Mouse (Mus musculus) CH12.LX (cell line): ENCODE measurements around the gene Scpep1. TPM values are rescaled to one million over a fixed set of nuclear protein-coding genes. Genes with fewer than 3 reads are reported as not detected.

Experiments used
- DNase-seq: peaks from one replicate; pipeline ENCODE4 v3.0.0-alpha.2; 2013; ENCODE audit errors: extremely low read depth
- H3K27ac ChIP-seq: 2 replicates; pipeline ENCODE4 v1.5.1; 2012; ENCODE audit warnings: low read depth, mild to moderate bottlenecking, control low read depth, moderate library complexity; ENCODE audit not compliant: insufficient read depth
- H3K27me3 ChIP-seq: replicated peaks from 2 replicates; pipeline ENCODE3; 2012; ENCODE audit warnings: inconsistent platforms
- H3K36me3 ChIP-seq, 2 experiments: replicated peaks in 1 of 2; 2 replicates each; pipeline versions ENCODE3 to v1.6.1; 2012; ENCODE audit warnings: inconsistent platforms in 1 of 2, low read length in 1 of 2, mild to moderate bottlenecking in 1 of 2, mixed read lengths in 1 of 2, moderate library complexity in 1 of 2; ENCODE audit not compliant: control insufficient read depth in 1 of 2, insufficient read depth in 1 of 2
- H3K4me1 ChIP-seq, 2 experiments: 2 replicates each; pipeline ENCODE4 v1.6.1; 2012; ENCODE audit warnings: inconsistent platforms in 1 of 2, moderate library complexity in 1 of 2; ENCODE audit not compliant: insufficient read depth in 2 of 2, control insufficient read depth in 1 of 2
- H3K4me2 ChIP-seq: 2 replicates; pipeline ENCODE4 v1.6.1; 2012; ENCODE audit warnings: low read depth, mild to moderate bottlenecking, control low read depth; ENCODE audit not compliant: poor library complexity, insufficient read depth, severe bottlenecking
- H3K4me3 ChIP-seq, 3 experiments: fragments of 150-350 bp in 1 of 3; sonication (generic) in 1 of 3; replicated peaks in 1 of 3; 2 replicates each; pipeline versions ENCODE3 to v1.5.1; 2011 to 2012; ENCODE audit warnings: low read depth in 2 of 3, low read length in 2 of 3, mild to moderate bottlenecking in 2 of 3, moderate library complexity in 2 of 3, control low read depth in 1 of 3, improper control_type of control experiment in 1 of 3, inconsistent platforms in 1 of 3, mixed read lengths in 1 of 3; ENCODE audit not compliant: poor library complexity in 1 of 3
- H3K79me2 ChIP-seq: replicated peaks from 2 replicates; pipeline ENCODE4 v1.6.1; 2012; ENCODE audit warnings: mild to moderate bottlenecking, moderate library complexity; ENCODE audit not compliant: control insufficient read depth, poor library complexity, insufficient read depth, severe bottlenecking; ENCODE audit errors: extremely low read depth
- H3K9ac ChIP-seq: 2 replicates; pipeline ENCODE4 v1.6.1; 2012; ENCODE audit warnings: low read depth, mild to moderate bottlenecking, control low read depth, moderate library complexity; ENCODE audit not compliant: insufficient read depth
- H3K9me3 ChIP-seq: replicated peaks from 2 replicates; pipeline ENCODE3; 2012; ENCODE audit warnings: low read length, inconsistent platforms, mixed read lengths
- BHLHE40 ChIP-seq: IDR thresholded peaks from 2 replicates; pipeline ENCODE4 v1.6.1; 2011; ENCODE audit warnings: mild to moderate bottlenecking, low read depth, low read length, improper control_type of control experiment
- CHD1 ChIP-seq: IDR thresholded peaks from 2 replicates; pipeline ENCODE4 v1.6.1; 2012; ENCODE audit warnings: low read depth, low read length, improper control_type of control experiment, inconsistent platforms
- CHD2 ChIP-seq: IDR thresholded peaks from 2 replicates; pipeline ENCODE4 v1.6.1; 2011; ENCODE audit warnings: low read length, improper control_type of control experiment
- CTCF ChIP-seq, 2 experiments: IDR thresholded peaks in 1 of 2; conservative IDR thresholded peaks in 1 of 2; 2 replicates each; pipeline ENCODE4 v1.5.1; 2011 to 2012; ENCODE audit warnings: low read depth in 2 of 2, low read length in 2 of 2, improper control_type of control experiment in 1 of 2, inconsistent platforms in 1 of 2, mild to moderate bottlenecking in 1 of 2, moderate library complexity in 1 of 2
- E2F4 ChIP-seq: IDR thresholded peaks from 2 replicates; pipeline ENCODE4 v1.6.1; 2011; ENCODE audit warnings: low read depth, low read length, improper control_type of control experiment; ENCODE audit not compliant: insufficient replicate concordance
- ELF1 ChIP-seq: IDR thresholded peaks from 2 replicates; pipeline ENCODE4 v1.6.1; 2014; ENCODE audit warnings: low read depth, mild to moderate bottlenecking, inconsistent platforms, low read length, improper control_type of control experiment
- ETS1 ChIP-seq: conservative IDR thresholded peaks from 2 replicates; pipeline ENCODE4 v1.6.1; 2012; ENCODE audit warnings: low read depth, mild to moderate bottlenecking, inconsistent platforms, low read length, improper control_type of control experiment, moderate library complexity
- HCFC1 ChIP-seq: IDR thresholded peaks from 2 replicates; pipeline ENCODE4 v1.6.1; 2012; ENCODE audit warnings: low read depth, mild to moderate bottlenecking, inconsistent platforms, low read length, improper control_type of control experiment
- IRF4 ChIP-seq: IDR thresholded peaks from 2 replicates; pipeline ENCODE4 v1.6.1; 2014; ENCODE audit warnings: low read depth, mild to moderate bottlenecking, inconsistent platforms, low read length, improper control_type of control experiment
- JUN ChIP-seq: IDR thresholded peaks from 2 replicates; pipeline ENCODE4 v1.6.1; 2011; ENCODE audit warnings: low read depth, mild to moderate bottlenecking, low read length, improper control_type of control experiment, moderate library complexity; ENCODE audit not compliant: insufficient read depth
- JUND ChIP-seq: conservative IDR thresholded peaks from 2 replicates; pipeline ENCODE4 v1.6.1; 2011; ENCODE audit warnings: low read depth, low read length, improper control_type of control experiment
- KAT2A ChIP-seq: IDR thresholded peaks from 2 replicates; pipeline ENCODE4 v1.6.1; 2012; ENCODE audit warnings: low read length, improper control_type of control experiment, inconsistent platforms; ENCODE audit not compliant: insufficient replicate concordance
- MAFK ChIP-seq: IDR thresholded peaks from 2 replicates; pipeline ENCODE4 v1.6.1; 2011; ENCODE audit warnings: low read length, improper control_type of control experiment; ENCODE audit not compliant: insufficient replicate concordance
- MAX ChIP-seq: IDR thresholded peaks from 2 replicates; pipeline ENCODE4 v1.6.1; 2011; ENCODE audit warnings: low read length, improper control_type of control experiment
- MAZ ChIP-seq: IDR thresholded peaks from 2 replicates; pipeline ENCODE4 v1.6.1; 2012; ENCODE audit warnings: low read depth, mild to moderate bottlenecking, inconsistent platforms, low read length, improper control_type of control experiment, moderate library complexity
- MYC ChIP-seq: IDR thresholded peaks from 2 replicates; pipeline ENCODE4 v1.6.1; 2011; ENCODE audit warnings: low read depth, mild to moderate bottlenecking, improper control_type of control experiment, low read length
- NRF1 ChIP-seq: IDR thresholded peaks from 2 replicates; pipeline ENCODE4 v1.6.1; 2014; ENCODE audit warnings: low read depth, mild to moderate bottlenecking, inconsistent platforms, low read length, improper control_type of control experiment, moderate library complexity
- PAX5 ChIP-seq: IDR thresholded peaks from 2 replicates; pipeline ENCODE4 v1.6.1; 2012; ENCODE audit warnings: low read length, inconsistent platforms, mixed read lengths
- POLR2A ChIP-seq: IDR thresholded peaks from 2 replicates; pipeline ENCODE4 v1.6.1; 2011; ENCODE audit warnings: low read depth, mild to moderate bottlenecking, improper control_type of control experiment, low read length
- POLR2AphosphoS2 ChIP-seq: IDR thresholded peaks from 2 replicates; pipeline ENCODE4 v1.6.1; 2011; ENCODE audit warnings: low read depth, low read length, improper control_type of control experiment
- RAD21 ChIP-seq: IDR thresholded peaks from 2 replicates; pipeline ENCODE4 v1.6.1; 2011; ENCODE audit warnings: low read depth, mild to moderate bottlenecking, low read length, improper control_type of control experiment, moderate library complexity
- RCOR1 ChIP-seq: conservative IDR thresholded peaks from 2 replicates; pipeline ENCODE4 v1.6.1; 2012; ENCODE audit warnings: low read depth, mild to moderate bottlenecking, inconsistent platforms, low read length, improper control_type of control experiment
- SIN3A ChIP-seq: IDR thresholded peaks from 2 replicates; pipeline ENCODE4 v1.6.1; 2012; ENCODE audit warnings: low read length, improper control_type of control experiment, inconsistent platforms
- SMC3 ChIP-seq: IDR thresholded peaks from 2 replicates; pipeline ENCODE4 v1.6.1; 2011; ENCODE audit warnings: low read depth, low read length, improper control_type of control experiment
- TBP ChIP-seq: conservative IDR thresholded peaks from 2 replicates; pipeline ENCODE4 v1.6.1; 2011; ENCODE audit warnings: low read depth, low read length, improper control_type of control experiment
- UBTF ChIP-seq: IDR thresholded peaks from 2 replicates; pipeline ENCODE4 v1.6.1; 2012; ENCODE audit warnings: low read depth, mild to moderate bottlenecking, inconsistent platforms, low read length, improper control_type of control experiment, moderate library complexity
- USF1 ChIP-seq: IDR thresholded peaks from 2 replicates; pipeline ENCODE4 v1.6.1; 2014; ENCODE audit warnings: low read depth, mild to moderate bottlenecking, inconsistent platforms, low read length, improper control_type of control experiment
- USF2 ChIP-seq: conservative IDR thresholded peaks from 2 replicates; pipeline ENCODE4 v1.6.1; 2011; ENCODE audit warnings: low read depth, low read length, improper control_type of control experiment
- ZC3H11A ChIP-seq: IDR thresholded peaks from 2 replicates; pipeline ENCODE4 v1.6.1; 2012; ENCODE audit warnings: low read depth, mild to moderate bottlenecking, inconsistent platforms, low read length, improper control_type of control experiment
- ZKSCAN1 ChIP-seq: IDR thresholded peaks from 2 replicates; pipeline ENCODE4 v1.6.1; 2012; ENCODE audit warnings: low read depth, inconsistent platforms, low read length, improper control_type of control experiment, borderline replicate concordance
- ZNF384 ChIP-seq: IDR thresholded peaks from 2 replicates; pipeline ENCODE4 v1.6.1; 2012; ENCODE audit warnings: low read depth, low read length, improper control_type of control experiment, inconsistent platforms
- dilution Hi-C: fragments of 300-500 bp; cut with MboI; formaldehyde crosslinking; loops from 2 replicates; pipeline ENCODE4 v1.14.3; 2020; ENCODE audit warnings: low sequenced_read_pairs; ENCODE audit not compliant: extremely low pct_unique_long_range_greater_than_20kb, extremely low pct_ligation_motif_present
- in situ Hi-C: fragments of 300-500 bp; cut with MboI; formaldehyde crosslinking; loops from 3 replicates; pipeline ENCODE4 v1.14.3; 2019; ENCODE audit warnings: low sequenced_read_pairs, low pct_ligation_motif_present, low pct_unique_long_range_greater_than_20kb, mixed read lengths
- polyA plus RNA-seq: library from polyadenylated mRNA; unstranded; fragments of >175 nt; gene quantifications from 2 replicates; pipeline ENCODE4 v1.2.1, GENCODE M21; 2012; ENCODE audit warnings: low read depth; ENCODE audit not compliant: insufficient read length
- total RNA-seq, 2 experiments: library from RNA; depleted of rRNA; stranded (reverse); fragments of 300-350 nt in 1 of 2; fragments of >200 nt in 1 of 2; gene quantifications; 2 replicates each; pipeline ENCODE4 v1.2.3; 2012 to 2014

Gene Scpep1
- total and polyA plus RNA-seq, 3 experiments: 84.5 to 210 (median 121) TPM

- dilution Hi-C loops (no loop called here), in situ Hi-C loops (loop anchor here (5.0 kb wide), 1 partner anchor 43 kb away; no protein-coding TSS in a partner anchor)
- H3K9ac ChIP-seq: no peak overlapping the region
- H3K4me2 ChIP-seq: no peak overlapping the region
- no peak for DNase-seq
- H3K27me3 ChIP-seq: no peaks in the 10 kb centered on the region
- TF ChIP-seq PAX5: no peak
- no peak for TF ChIP-seq KAT2A
- TF ChIP-seq ZKSCAN1: no peak
- no peak for TF ChIP-seq USF1
- no peak for TF ChIP-seq JUND
- no peak for TF ChIP-seq CHD2
- TF ChIP-seq MAZ: no peak
- no peak for TF ChIP-seq POLR2AphosphoS2
- TF ChIP-seq BHLHE40: no peak
- TF ChIP-seq SIN3A: no peak
- TF ChIP-seq E2F4: no peak
- TF ChIP-seq SMC3: no peak
- TF ChIP-seq NRF1: no peak
- TF ChIP-seq CHD1: no peak
- no peak for TF ChIP-seq JUN
- TF ChIP-seq CTCF (conservative IDR thresholded peaks at IDR 0.05 in 1 of 2, IDR thresholded peaks at IDR 0.05 in 1 of 2; ENCODE audit: low read depth in 2 of 2, low read length in 2 of 2): no peak
- no peak for TF ChIP-seq ETS1
- no peak for TF ChIP-seq ZNF384
- TF ChIP-seq MAFK: no peak
- TF ChIP-seq RCOR1: no peak
- peaks cover 3% of the 10 kb centered on the region for H3K9me3 ChIP-seq
- peaks cover 0 to 11% of the 10 kb centered on the region in 2 experiments; a peak in 2 of 4 replicates for H3K4me1 ChIP-seq
- H3K27ac ChIP-seq: no peak overlapping the region
- H3K36me3 ChIP-seq: no peaks in the 10 kb centered on the region
- no peak overlapping the region for H3K4me3 ChIP-seq
- no peaks in the 10 kb centered on the region for H3K79me2 ChIP-seq
Measured at GRCm38 (mm10) chr11:88909388-88910036, 45.8 kb downstream of the Scpep1 start.

- Histone ChIP-seq H3K4me3 (no peak overlapping the region), H3K9me3 (peaks cover 3% of the 10 kb centered on the region), H3K79me2 (no peaks in the 10 kb centered on the region), H3K27me3 (no peaks in the 10 kb centered on the region), H3K36me3 (no peaks in the 10 kb centered on the region), H3K4me2 (no peak overlapping the region), H3K27ac (no peak overlapping the region), H3K9ac (no peak overlapping the region), H3K4me1 (peaks cover 5 to 18% of the 10 kb centered on the region in 2 experiments; a peak in 3 of 4 replicates)
- peak; percentile 89 for DNase-seq
- in situ Hi-C loops (loop anchor here (5.0 kb wide), 1 partner anchor 44 kb away; no protein-coding TSS in a partner anchor), dilution Hi-C loops (no loop called here)
- TF ChIP-seq MAX (no peak), UBTF (no peak), ZNF384 (no peak), MAFK (no peak), NRF1 (no peak), MYC (no peak), MAZ (peak; percentile 81), HCFC1 (0 out of 2 replicates have a peak, but pooled peaks have one; percentile 14), TBP (0 out of 2 replicates have a peak, but pooled peaks have one; percentile 21), IRF4 (no peak), BHLHE40 (peak; percentile 37; the same call in 1 of the 2 replicates), RCOR1 (no peak), RAD21 (peak; percentile 82), ELF1 (no peak), SIN3A (no peak), POLR2A (no peak), KAT2A (no peak), USF2 (no peak), ZC3H11A (0 out of 2 replicates have a peak, but pooled peaks have one; percentile 3)
Measured at GRCm38 (mm10) chr11:88908557-88909211, 46.6 kb downstream of the Scpep1 start.
